In genomic region chr9:56417948-56418737, GRCm38 (mm10) we compare ENCODE assay signal across 8 mouse cellular contexts. TPM values are rescaled to one million over a fixed set of nuclear protein-coding genes. Genes with fewer than 3 reads are reported as not detected.
A peak's percentile ranks its signal among the peaks of the same experiment; 100 is the strongest.
DNase-seq lines count a peak whose midpoint lies in the region; ATAC-seq and TF ChIP-seq lines count a peak whose summit lies in the region.

TSS of gene Peak1 (minus strand) at chr9:56418067.
TSS of gene Hmg20a (plus strand) at chr9:56418609.

- peaks cover 46% of the 10 kb centered on the region for H3K4me1 ChIP-seq in hindbrain, embryonic 10.5 days (replicated peaks)
- peaks cover 14% of the 10 kb centered on the region; the same call in 1 of the 2 replicates for H3K4me1 ChIP-seq in lung, postnatal 0 days (ENCODE audit: insufficient read depth, low read depth, low read length)

- H3K27me3 ChIP-seq in hindbrain, embryonic 10.5 days (ENCODE audit: insufficient read depth, poor library complexity, severe bottlenecking) = no peaks in the 10 kb centered on the region
- H3K27me3 ChIP-seq in lung, postnatal 0 days (replicated peaks; ENCODE audit: insufficient read depth, low read length) = no peaks in the 10 kb centered on the region

- WGBS in hindbrain, embryonic 10.5 days = under 1% methylated on average over 59 of the region's 59 CpGs
- under 1% methylated on average over 48 of the region's 59 CpGs for WGBS in lung, postnatal 0 days

- DNase-seq in MN1 (ENCODE audit: low spot score) = peak; percentile 100
- DNase-seq in cerebellum, adult 9-10 months = peak; percentile 100
- peak; percentile 100 for DNase-seq in hindbrain, embryonic 10.5 days (ENCODE audit: low spot score)
- DNase-seq in layer of hippocampus, adult 9-11 months = peak; percentile 100
- DNase-seq in lung, postnatal 0 days (ENCODE audit: low spot score) = peak; percentile 100
- DNase-seq in ovary, postnatal 14 days (ENCODE audit: low spot score) = peak; percentile 99
- peak; percentile 100 for DNase-seq in thymus, postnatal 14 days

- H3K9ac ChIP-seq in lung, postnatal 0 days (replicated peaks; ENCODE audit: low read depth) = peak within 1 kb of the TSS; percentile 77

- peak within 1 kb of the TSS; percentile 57 for H3K4me2 ChIP-seq in lung, postnatal 0 days (replicated peaks; ENCODE audit: low read depth, low read length)

- H3K27ac ChIP-seq in hindbrain, embryonic 10.5 days = peak within 1 kb of the TSS; percentile 94
- H3K27ac ChIP-seq in lung, postnatal 0 days (ENCODE audit: low read length) = peak within 1 kb of the TSS; percentile 96

- TF ChIP-seq CTCF in lung, postnatal 0 days (IDR thresholded peaks at IDR 0.05) = no peak

- no peaks in the 10 kb centered on the region for H3K36me3 ChIP-seq in hindbrain, embryonic 10.5 days
- H3K36me3 ChIP-seq in lung, postnatal 0 days (ENCODE audit: insufficient read depth, low read length) = no peaks in the 10 kb centered on the region

- H3K9me3 ChIP-seq in hindbrain, embryonic 10.5 days = no peaks in the 10 kb centered on the region
- no peaks in the 10 kb centered on the region for H3K9me3 ChIP-seq in lung, postnatal 0 days (ENCODE audit: low read length)

- TF ChIP-seq EP300 in lung, postnatal 0 days (IDR thresholded peaks at IDR 0.05) = no peak

- ATAC-seq in frontal cortex, adult (ENCODE audit: low TSS enrichment) = peak; percentile 93
- peak; percentile 97 for ATAC-seq in lung, postnatal 0 days

- peak within 1 kb of the TSS; percentile 81 for H3K4me3 ChIP-seq in hindbrain, embryonic 10.5 days
- peak within 1 kb of the TSS; percentile 90 for H3K4me3 ChIP-seq in lung, postnatal 0 days (ENCODE audit: low read depth, low read length)

RNA-seq across cellular contexts. Expression of gene Peak1, which starts in this region (rescaled TPM):
- polyA plus RNA-seq in hindbrain, embryonic 10.5 days (2016; fragmentation: Nextera tagmentation; extraction: Ambion mirVana) = 5.1 and 8.0 TPM in 2 replicates
- 19.2 and 21.9 TPM in 2 replicates for polyA plus RNA-seq in lung, postnatal 0 days (2015; fragmentation: Nextera tagmentation; extraction: Ambion mirVana)

RNA-seq across cellular contexts. Expression of gene Hmg20a, which starts in this region (rescaled TPM):
- 66.9 and 70.3 TPM in 2 replicates for polyA plus RNA-seq in hindbrain, embryonic 10.5 days (2016; fragmentation: Nextera tagmentation; extraction: Ambion mirVana)
- polyA plus RNA-seq in lung, postnatal 0 days (2015; fragmentation: Nextera tagmentation; extraction: Ambion mirVana) = 22.2 and 25.6 TPM in 2 replicates

Comparison
In these comparisons a context has a peak if more than half of its experiments do, and no peak if none do; other contexts are left out.
1. Peak in every context shown above with its lines: DNase-seq, ATAC-seq, H3K4me3 ChIP-seq and H3K27ac ChIP-seq.